Mouse (Mus musculus) lung, postnatal 10 days (tissue): ENCODE measurements around the gene Rnf220.
A peak's percentile ranks its signal among the peaks of the same experiment; 100 is the strongest.

Experiments
- DNase-seq: peaks from one replicate; pipeline ENCODE4 v3.0.0; 2021

Rnf220 gene

GRCm38 (mm10) chr4:117496482-117497165 lies at the start of gene Rnf220:
Gene Rnf220, minus strand, starts transcription at chr4:117497052.
- peak; percentile 60 for DNase-seq

GRCm38 (mm10) chr4:117546616-117547015 lies 49.8 kb upstream of the Rnf220 start:
- DNase-seq = no peak

GRCm38 (mm10) chr4:117545448-117545847 lies 48.6 kb upstream of the Rnf220 start:
- no peak for DNase-seq

GRCm38 (mm10) chr4:117540571-117540970 lies 43.7 kb upstream of the Rnf220 start:
- DNase-seq = no peak

- no peak for DNase-seq
Measured at GRCm38 (mm10) chr4:117539329-117539980, 42.6 kb upstream of the Rnf220 start.

GRCm38 (mm10) chr4:117537002-117537401 lies 40.1 kb upstream of the Rnf220 start:
- no peak for DNase-seq

GRCm38 (mm10) chr4:117535496-117536200 lies 38.8 kb upstream of the Rnf220 start:
- no peak for DNase-seq

- no peak for DNase-seq
Measured at GRCm38 (mm10) chr4:117529843-117530242, 33.0 kb upstream of the Rnf220 start.

- peak; percentile 61 for DNase-seq
Measured at GRCm38 (mm10) chr4:117527952-117528351, 31.1 kb upstream of the Rnf220 start.

GRCm38 (mm10) chr4:117527116-117527899 lies 30.5 kb upstream of the Rnf220 start:
- DNase-seq = no peak

GRCm38 (mm10) chr4:117525990-117526389 lies 29.1 kb upstream of the Rnf220 start:
- no peak for DNase-seq

GRCm38 (mm10) chr4:117521350-117521749 lies 24.5 kb upstream of the Rnf220 start:
- no peak for DNase-seq

- no peak for DNase-seq
Measured at GRCm38 (mm10) chr4:117518246-117518645, 21.4 kb upstream of the Rnf220 start.

GRCm38 (mm10) chr4:117499043-117499442 lies 2.2 kb upstream of the Rnf220 start:
- DNase-seq = no peak

- DNase-seq = peak; percentile 14
Measured at GRCm38 (mm10) chr4:117495869-117496401, 917 bp downstream of the Rnf220 start.

- peak; percentile 27 for DNase-seq
Measured at GRCm38 (mm10) chr4:117494911-117495501, 1.8 kb downstream of the Rnf220 start.

GRCm38 (mm10) chr4:117493905-117494851 lies 2.7 kb downstream of the Rnf220 start:
- peak; percentile 21 for DNase-seq

GRCm38 (mm10) chr4:117493161-117493568 lies 3.7 kb downstream of the Rnf220 start:
- no peak for DNase-seq

- no peak for DNase-seq
Measured at GRCm38 (mm10) chr4:117491840-117492239, 5.0 kb downstream of the Rnf220 start.

GRCm38 (mm10) chr4:117489975-117490374 lies 6.9 kb downstream of the Rnf220 start:
- DNase-seq = no peak

- DNase-seq = no peak
Measured at GRCm38 (mm10) chr4:117489566-117489965, 7.3 kb downstream of the Rnf220 start.
